8 mouse cellular contexts compared by ENCODE assay signal in the genomic region with DNA sequence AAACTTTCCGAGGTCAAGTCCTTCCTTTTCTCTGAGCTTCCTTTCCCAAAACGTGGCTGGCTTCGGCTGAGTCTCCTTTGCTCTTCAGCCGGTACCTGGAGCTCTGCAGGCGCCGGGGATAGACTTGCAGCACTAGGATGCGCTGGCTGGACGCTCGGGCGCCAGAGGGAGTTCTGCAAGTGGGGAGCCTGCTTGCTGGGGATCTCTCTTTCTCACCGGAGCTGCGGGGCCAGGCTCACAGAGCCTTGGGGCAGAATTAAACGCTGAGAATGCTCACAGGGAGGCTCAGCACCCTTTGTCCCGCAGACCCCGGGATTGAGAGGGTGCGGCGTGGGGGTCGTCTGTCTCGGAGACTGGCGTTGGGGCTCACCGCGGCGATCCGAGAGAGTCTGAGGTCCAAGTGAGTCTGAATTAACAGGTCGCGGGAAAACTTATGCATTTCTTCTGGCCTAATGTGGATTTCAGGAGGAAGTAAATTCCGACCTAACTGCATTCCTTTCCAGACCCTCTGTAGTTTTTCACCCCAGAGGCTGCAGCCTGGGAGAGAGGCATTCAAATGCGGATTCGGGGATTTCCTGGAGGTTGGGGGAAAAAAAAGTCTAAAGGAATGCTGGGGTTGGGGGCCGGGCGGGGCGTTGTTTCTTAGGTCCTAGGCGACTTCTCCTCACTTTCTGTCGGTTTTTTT. TPM values are rescaled to one million over a fixed set of nuclear protein-coding genes. Genes with fewer than 3 reads are reported as not detected.
DNase-seq lines count a peak whose midpoint lies in the region; ATAC-seq and TF ChIP-seq lines count a peak whose summit lies in the region.

No protein-coding gene starts in this region.

- peak overlapping the region; percentile 78 for H3K9ac ChIP-seq in limb, embryonic 14.5 days (ENCODE audit: low read depth, low read length, severe bottlenecking)
- peak overlapping the region; percentile 14 for H3K9ac ChIP-seq in midbrain, postnatal 0 days (replicated peaks; ENCODE audit: low read length, poor library complexity, severe bottlenecking)

- ATAC-seq in limb, embryonic 14.5 days (ENCODE audit: low FRiP score, low read depth), result no peak
- ATAC-seq in midbrain, postnatal 0 days (ENCODE audit: low FRiP score), result no peak
- ATAC-seq in monocyte, adult 5-6 weeks (replicated peaks; ENCODE audit: insufficient number of reproducible peaks, low FRiP score, low TSS enrichment, poor library complexity, severe bottlenecking), result no peak

- H3K27ac ChIP-seq in cortical plate, adult 2 months (ENCODE audit: insufficient read depth, low read length), result no peak overlapping the region
- H3K27ac ChIP-seq in kidney, adult 2 months (ENCODE audit: insufficient read depth, low read depth, low read length), result peak overlapping the region; percentile 6; the same call in 1 of the 2 replicates
- H3K27ac ChIP-seq in limb, embryonic 14.5 days (replicated peaks; ENCODE audit: low read depth, low read length), result peak overlapping the region; percentile 83
- peak overlapping the region; percentile 47 for H3K27ac ChIP-seq in midbrain, postnatal 0 days (ENCODE audit: low read depth, low read length)

- TF ChIP-seq POLR2A in cortical plate, adult 2 months (IDR thresholded peaks at IDR 0.05; ENCODE audit: extremely low read depth, insufficient read depth, low read length), result no peak
- TF ChIP-seq POLR2A in kidney, adult 2 months (IDR thresholded peaks at IDR 0.05; ENCODE audit: low read depth, low read length), result no peak
- no peak for TF ChIP-seq POLR2A in limb, embryonic 14.5 days (IDR thresholded peaks at IDR 0.05; ENCODE audit: borderline replicate concordance, extremely low read depth, insufficient read depth, insufficient read length)

- H3K4me1 ChIP-seq in cortical plate, adult 2 months (ENCODE audit: control insufficient read depth, insufficient read depth, low read length), result no peaks in the 10 kb centered on the region
- no peaks in the 10 kb centered on the region; the same call in 1 of the 2 replicates for H3K4me1 ChIP-seq in kidney, adult 2 months (ENCODE audit: control insufficient read depth, insufficient read depth, low read length)
- peaks cover 15% of the 10 kb centered on the region for H3K4me1 ChIP-seq in limb, embryonic 14.5 days (ENCODE audit: control insufficient read depth, insufficient read depth, low read length)
- no peaks in the 10 kb centered on the region; the same call in 1 of the 2 replicates for H3K4me1 ChIP-seq in midbrain, postnatal 0 days (ENCODE audit: insufficient read depth, low read length)

- TF ChIP-seq CTCF in cortical plate, adult 2 months (IDR thresholded peaks at IDR 0.05; ENCODE audit: extremely low read depth, insufficient read depth, low read length), result no peak
- peak; percentile 49 for TF ChIP-seq CTCF in kidney, adult 2 months (conservative IDR thresholded peaks at IDR 0.05; ENCODE audit: insufficient read depth, insufficient read length, low read depth, low read length)
- TF ChIP-seq CTCF in midbrain, postnatal 0 days (IDR thresholded peaks at IDR 0.05), result peak; percentile 59

- no peaks in the 10 kb centered on the region for H3K9me3 ChIP-seq in limb, embryonic 14.5 days (ENCODE audit: control insufficient read depth, low read length)
- no peaks in the 10 kb centered on the region for H3K9me3 ChIP-seq in midbrain, postnatal 0 days (ENCODE audit: low read length)

- H3K27me3 ChIP-seq in kidney, adult 2 months (replicated peaks; ENCODE audit: control insufficient read depth, insufficient read depth, low read length), result no peaks in the 10 kb centered on the region
- H3K27me3 ChIP-seq in limb, embryonic 14.5 days (ENCODE audit: control insufficient read depth, insufficient read depth, low read length), result no peaks in the 10 kb centered on the region
- H3K27me3 ChIP-seq in midbrain, postnatal 0 days (ENCODE audit: insufficient read depth, low read length), result no peaks in the 10 kb centered on the region

- peak overlapping the region; percentile 52 for H3K4me2 ChIP-seq in limb, embryonic 14.5 days (replicated peaks; ENCODE audit: low read depth, low read length, severe bottlenecking)
- H3K4me2 ChIP-seq in midbrain, postnatal 0 days (ENCODE audit: low read depth, low read length, poor library complexity, severe bottlenecking), result peak overlapping the region; percentile 95

- peak overlapping the region; percentile 90 for H3K4me3 ChIP-seq in cortical plate, adult 2 months (ENCODE audit: insufficient read depth, low read length)
- H3K4me3 ChIP-seq in kidney, adult 2 months (ENCODE audit: insufficient read depth, low read depth, low read length), result peak overlapping the region; percentile 76
- peak overlapping the region; percentile 87 for H3K4me3 ChIP-seq in limb, embryonic 14.5 days (replicated peaks; ENCODE audit: low read length)
- H3K4me3 ChIP-seq in midbrain, postnatal 0 days (ENCODE audit: low read depth, low read length), result peak overlapping the region; percentile 79

- H3K36me3 ChIP-seq in kidney, adult 2 months (ENCODE audit: control insufficient read depth, insufficient read depth, low read length), result no peaks in the 10 kb centered on the region
- peaks cover 3% of the 10 kb centered on the region; the same call in 1 of the 2 replicates for H3K36me3 ChIP-seq in limb, embryonic 14.5 days (ENCODE audit: control insufficient read depth, insufficient read depth, low read length)
- H3K36me3 ChIP-seq in midbrain, postnatal 0 days (ENCODE audit: insufficient read depth, low read length), result no peaks in the 10 kb centered on the region

- under 1% methylated on average over 34 of the region's 34 CpGs for WGBS in kidney, adult 2 months
- WGBS in limb, embryonic 14.5 days, result under 1% methylated on average over 34 of the region's 34 CpGs
- under 1% methylated on average over 34 of the region's 34 CpGs for WGBS in midbrain, postnatal 0 days

- peak; percentile 58 to 59 for DNase-seq in adrenal gland, adult 18-20 months (ENCODE audit: low spot score in 2 of 2)
- peak; percentile 65 to 73 for DNase-seq in heart, adult 18-20 months
- DNase-seq in kidney, adult 2 months, result peak; percentile 76
- peak; percentile 49 for DNase-seq in limb, embryonic 14.5 days (ENCODE audit: low spot score)
- peak; percentile 62 for DNase-seq in midbrain, postnatal 0 days (ENCODE audit: low spot score)
- peak; percentile 79 for DNase-seq in testis, postnatal 10 days (ENCODE audit: low spot score)

RNA-seq across cellular contexts. Expression of gene Fat1, which starts 2.0 kb away (rescaled TPM):
- total RNA-seq in adrenal gland, adult 18-20 months (2021), result 10 to 100 TPM; 40.1 to 46.3 TPM
- polyA plus RNA-seq in cortical plate, adult 2 months (2012; rRNA removed), result 17.4 and 18.9 TPM in 2 replicates
- 10 to 100 TPM; 13.8 to 14.1 TPM for total RNA-seq in heart, adult 18-20 months (2021)
- polyA plus RNA-seq in kidney, adult 2 months (2012; rRNA removed), result 16.7 and 24.6 TPM in 2 replicates
- 81.1 and 108 TPM in 2 replicates for polyA plus RNA-seq in limb, embryonic 14.5 days (2012; rRNA removed)
- polyA plus RNA-seq in limb, embryonic 14.5 days (2014; fragmentation: Nextera tagmentation; extraction: Ambion mirVana), result 56.6 and 60.7 TPM in 2 replicates
- 106 and 122 TPM in 2 replicates for total RNA-seq in midbrain, postnatal 0 days (2014; rRNA removed)
- 8.7 and 9.2 TPM in 2 replicates for polyA plus RNA-seq in midbrain, postnatal 0 days (2015; fragmentation: Nextera tagmentation; extraction: Ambion mirVana)
- 0.10 to 0.11 TPM in 2 of 3 replicates, not detected in the other for total RNA-seq in monocyte, adult 5-6 weeks (2017)

Comparison
In these comparisons a context has a peak if more than half of its experiments do, and no peak if none do; other contexts are left out.
1. RNA of gene Fat1, which starts 2.0 kb away (total RNA-seq): 106 to 122 TPM in midbrain, postnatal 0 days, 40.1 to 46.3 TPM in adrenal gland, adult 18-20 months and 13.8 to 14.1 TPM in heart, adult 18-20 months; 0.10 to 0.11 TPM in monocyte, adult 5-6 weeks; every median in the first group is over 10 times any median in the second.
2. Peak in every context shown above with its lines, with median percentiles within 50 percentile points of each other: DNase-seq and H3K4me3 ChIP-seq.